Mouse (Mus musculus) left cerebral cortex, postnatal 25 days (tissue): Measurements from ENCODE around the gene Olfr1124. TPM values are rescaled to one million over a fixed set of nuclear protein-coding genes. Genes with fewer than 3 reads are reported as not detected.
A peak's percentile ranks its signal among the peaks of the same experiment; 100 is the strongest.

ENCODE experiments used
- DNase-seq, 2 experiments: peaks; one replicate each; pipeline ENCODE4 v3.0.0; 2022; ENCODE audit warnings: low spot score in 2 of 2, mixed read lengths in 1 of 2
- intact Hi-C: fragments of 180-260 bp; cut with DNase I; formaldehyde crosslinking; loops from one replicate; pipeline ENCODE4 v1.15.1; 2025
- total RNA-seq, 2 experiments: library from RNA; stranded (reverse); gene quantifications; 2 replicates each; pipeline ENCODE4 v1.2.3; 2021

Olfr1124 gene
- total RNA-seq, result not detected

- no peak for DNase-seq
- intact Hi-C loops, result no loop called here
Measured at GRCm38 (mm10) chr2:87429975-87430374, at the start of gene Olfr1124. TSS of gene Olfr1124 (plus strand) at chr2:87430275.

- DNase-seq, result no peak
- intact Hi-C loops, result no loop called here
Measured at GRCm38 (mm10) chr2:87383935-87384334, 46.1 kb upstream of the Olfr1124 start.

GRCm38 (mm10) chr2:87385549-87385948 lies 44.5 kb upstream of the Olfr1124 start, which contains the start of gene Olfr1122:
TSS of gene Olfr1122 (plus strand) at chr2:87385849.
- DNase-seq, result no peak
- intact Hi-C loops, result no loop called here

- intact Hi-C loops, result loop anchor here (10.0 kb wide), 1 partner anchor 381 kb away; the partner anchor contains the start of gene Olfr152
- peak in 1 of 2 experiments; percentile 1 for DNase-seq
Measured at GRCm38 (mm10) chr2:87393605-87394004, 36.5 kb upstream of the Olfr1124 start.

GRCm38 (mm10) chr2:87394686-87395085 lies 35.4 kb upstream of the Olfr1124 start:
- intact Hi-C loops, result loop anchor here (10.0 kb wide), 1 partner anchor 380 kb away; the partner anchor contains the start of gene Olfr152
- DNase-seq, result peak; percentile 9 to 16

GRCm38 (mm10) chr2:87416335-87416734 lies 13.7 kb upstream of the Olfr1124 start, which contains the start of gene Olfr1123:
TSS of gene Olfr1123 (plus strand) at chr2:87416635.
- DNase-seq, result no peak
- intact Hi-C loops, result no loop called here

GRCm38 (mm10) chr2:87437731-87438130 lies 7.7 kb downstream of the Olfr1124 start:
- no peak for DNase-seq
- intact Hi-C loops, result no loop called here

GRCm38 (mm10) chr2:87453662-87454061 lies 23.6 kb downstream of the Olfr1124 start, which contains the start of gene Olfr1126:
TSS of gene Olfr1126 (plus strand) at chr2:87453962.
- no peak for DNase-seq
- intact Hi-C loops, result no loop called here

GRCm38 (mm10) chr2:87461769-87462168 lies 31.7 kb downstream of the Olfr1124 start:
- DNase-seq, result no peak
- intact Hi-C loops, result no loop called here

GRCm38 (mm10) chr2:87480207-87480606 lies 50.1 kb downstream of the Olfr1124 start:
- no peak for DNase-seq
- intact Hi-C loops, result no loop called here

GRCm38 (mm10) chr2:87481158-87481557 lies 51.1 kb downstream of the Olfr1124 start:
- intact Hi-C loops, result no loop called here

GRCm38 (mm10) chr2:87482276-87482675 lies 52.2 kb downstream of the Olfr1124 start:
- no peak for DNase-seq
- intact Hi-C loops, result no loop called here

More at GRCm38 (mm10) chr2:87481158-87481557, 51.1 kb downstream of the Olfr1124 start:
- DNase-seq, result no peak

Other genes with a start within 250 kb of the Olfr1124 start
- gene Olfr1112, start 242.5 kb upstream of the Olfr1124 start, total RNA-seq, result not detected
- not detected for gene Olfr1113, start 221.3 kb upstream of the Olfr1124 start, total RNA-seq
- not detected for gene Olfr1115, start 182.3 kb upstream of the Olfr1124 start, total RNA-seq
- not detected for gene Olfr1116, start 162.7 kb upstream of the Olfr1124 start, total RNA-seq
- not detected for gene Olfr1118, start 122.7 kb upstream of the Olfr1124 start, total RNA-seq
- not detected for gene Olfr1120, start 75.5 kb upstream of the Olfr1124 start, total RNA-seq
- not detected for gene Olfr1121, start 60.4 kb upstream of the Olfr1124 start, total RNA-seq
- gene Olfr1122, start 44.4 kb upstream of the Olfr1124 start, total RNA-seq, result under 1 TPM in 1 of 2 experiments, not detected in 1; 0.14 TPM
- not detected for gene Olfr1123, start 13.6 kb upstream of the Olfr1124 start, total RNA-seq
- not detected for gene Olfr1126, start 23.7 kb downstream of the Olfr1124 start, total RNA-seq
- not detected for gene Pramel7, start 66.8 kb downstream of the Olfr1124 start, total RNA-seq
- not detected for gene Pramel6, start 76.3 kb downstream of the Olfr1124 start, total RNA-seq
- gene Olfr153, start 101.5 kb downstream of the Olfr1124 start, total RNA-seq, result not detected
- not detected for gene Olfr1128, start 115.3 kb downstream of the Olfr1124 start, total RNA-seq
- not detected for gene Olfr1129, start 143.6 kb downstream of the Olfr1124 start, total RNA-seq
- gene Olfr1130, start 175.9 kb downstream of the Olfr1124 start, total RNA-seq, result not detected
- gene Olfr1131, start 196.8 kb downstream of the Olfr1124 start, total RNA-seq, result not detected
- not detected for gene Olfr1132, start 207.3 kb downstream of the Olfr1124 start, total RNA-seq
- not detected for gene Olfr1133, start 217.1 kb downstream of the Olfr1124 start, total RNA-seq
- not detected for gene Olfr1134, start 228.2 kb downstream of the Olfr1124 start, total RNA-seq
- gene Olfr1135, start 243.4 kb downstream of the Olfr1124 start, total RNA-seq, result not detected